Mouse (Mus musculus): Measurements from ENCODE around the gene Gxylt2. TPM values are rescaled to one million over a fixed set of nuclear protein-coding genes. Genes with fewer than 3 reads are reported as not detected.

Gene Gxylt2
- total RNA-seq, 2 experiments from 2014 or later, result 12.2 to 12.9 TPM

DNA sequence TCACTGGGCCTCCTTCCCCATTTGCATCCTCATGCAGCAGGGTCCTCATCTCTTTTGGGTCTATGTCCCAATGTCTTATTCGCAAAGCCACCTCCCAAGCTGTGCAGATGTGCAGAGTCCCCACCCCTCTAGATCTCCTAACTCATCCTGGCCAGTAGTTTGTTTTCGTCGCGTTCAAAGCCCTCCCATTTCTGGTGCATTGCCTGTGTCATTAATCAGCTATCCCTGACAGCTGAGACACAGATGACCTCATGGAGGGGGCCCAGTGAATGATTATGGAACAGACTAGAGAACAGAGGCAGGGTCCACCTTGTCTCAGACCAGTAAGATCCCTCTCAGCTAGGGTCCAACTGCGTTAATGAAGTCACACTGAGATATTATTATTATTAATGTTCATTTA lies 6.3 kb downstream of the Gxylt2 start:
- no peak for DNase-seq (ENCODE audit: low spot score in 2 of 2)

DNA sequence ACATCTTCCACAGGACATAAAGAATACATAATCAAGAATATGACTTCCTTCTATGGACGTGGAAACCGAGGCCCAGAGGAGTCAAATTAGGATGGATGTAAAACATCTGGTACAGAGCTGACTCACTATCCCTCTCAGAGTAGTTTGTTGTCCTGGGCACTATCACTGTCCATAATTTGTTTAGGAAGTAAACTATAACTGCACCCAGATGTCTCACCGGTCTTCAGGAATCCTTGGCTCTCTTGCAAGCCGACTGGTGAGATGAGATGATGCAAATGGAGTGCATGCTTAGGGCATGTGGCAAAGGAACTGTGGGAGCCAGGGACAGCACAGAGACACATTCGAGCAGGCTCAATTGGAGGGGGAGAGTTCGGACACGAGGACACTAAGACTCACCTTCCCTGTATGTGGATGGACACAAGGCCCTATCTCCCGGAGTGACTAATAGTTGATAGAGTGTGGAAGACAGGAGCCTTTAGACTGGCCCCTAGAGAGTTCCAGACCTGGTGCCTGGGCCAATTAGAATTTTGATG lies 10.8 kb downstream of the Gxylt2 start:
- no peak for DNase-seq (ENCODE audit: low spot score in 2 of 2)

DNA sequence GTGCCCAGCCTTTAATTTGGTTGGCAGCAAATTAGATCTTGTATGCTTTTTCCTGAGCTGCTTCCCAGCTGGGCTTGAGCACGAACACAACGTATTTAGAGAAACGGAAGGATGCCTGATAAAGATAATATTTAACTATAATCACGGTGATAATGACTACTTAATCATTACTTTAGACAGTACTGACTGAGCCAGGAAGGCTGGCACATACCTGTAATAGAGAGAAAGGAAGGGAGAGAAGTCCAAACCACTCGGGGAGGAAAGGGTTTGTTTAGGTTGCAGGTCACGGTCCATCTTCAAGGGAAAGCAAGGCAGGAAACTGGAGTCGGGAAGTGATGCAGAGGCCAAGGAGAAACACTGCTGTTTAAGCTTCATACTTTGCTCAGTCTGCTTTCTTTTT lies 11.6 kb downstream of the Gxylt2 start:
- no peak for DNase-seq (ENCODE audit: low spot score in 2 of 2)

DNA sequence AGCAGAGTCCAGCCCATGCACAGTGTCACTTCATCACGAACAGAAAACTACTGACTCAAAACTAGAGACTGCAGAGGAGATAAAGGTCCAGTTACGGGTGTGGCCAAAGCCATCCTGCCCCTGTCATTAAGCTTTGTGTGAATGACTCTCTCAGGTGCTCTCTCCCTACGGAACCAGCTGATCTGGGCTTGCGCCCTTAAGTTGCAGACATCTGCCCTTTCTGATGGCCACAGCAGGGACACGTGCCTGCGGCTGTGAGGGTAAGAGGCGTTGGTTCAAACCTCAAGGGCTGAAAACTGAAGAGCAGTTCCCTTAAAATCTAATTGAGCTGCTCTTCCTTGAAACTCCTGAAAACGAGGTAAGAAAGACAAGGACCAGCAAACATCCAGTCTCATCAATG lies 12.3 kb downstream of the Gxylt2 start:
- no peak for DNase-seq (ENCODE audit: low spot score in 2 of 2)

DNA sequence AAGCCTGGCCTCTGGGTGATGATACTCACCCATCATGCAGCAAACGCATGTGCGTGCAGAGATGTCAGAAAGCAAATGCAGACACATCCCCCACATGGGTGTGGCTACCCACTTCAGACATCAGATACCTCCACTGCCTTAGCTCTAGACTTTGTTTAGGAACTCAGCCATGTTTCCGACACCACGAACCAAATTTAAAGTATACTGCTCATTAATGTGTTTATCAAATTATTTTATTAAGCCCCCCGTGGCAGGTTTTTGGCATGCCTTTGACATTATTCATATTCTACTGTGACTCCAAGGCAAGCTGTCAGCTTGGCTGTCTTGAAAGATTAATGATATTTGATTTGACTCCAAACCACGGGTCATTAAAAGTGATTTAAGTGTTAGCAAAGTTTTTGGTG lies 15.6 kb downstream of the Gxylt2 start:
- DNase-seq (ENCODE audit: low spot score in 2 of 2), result no peak

DNA sequence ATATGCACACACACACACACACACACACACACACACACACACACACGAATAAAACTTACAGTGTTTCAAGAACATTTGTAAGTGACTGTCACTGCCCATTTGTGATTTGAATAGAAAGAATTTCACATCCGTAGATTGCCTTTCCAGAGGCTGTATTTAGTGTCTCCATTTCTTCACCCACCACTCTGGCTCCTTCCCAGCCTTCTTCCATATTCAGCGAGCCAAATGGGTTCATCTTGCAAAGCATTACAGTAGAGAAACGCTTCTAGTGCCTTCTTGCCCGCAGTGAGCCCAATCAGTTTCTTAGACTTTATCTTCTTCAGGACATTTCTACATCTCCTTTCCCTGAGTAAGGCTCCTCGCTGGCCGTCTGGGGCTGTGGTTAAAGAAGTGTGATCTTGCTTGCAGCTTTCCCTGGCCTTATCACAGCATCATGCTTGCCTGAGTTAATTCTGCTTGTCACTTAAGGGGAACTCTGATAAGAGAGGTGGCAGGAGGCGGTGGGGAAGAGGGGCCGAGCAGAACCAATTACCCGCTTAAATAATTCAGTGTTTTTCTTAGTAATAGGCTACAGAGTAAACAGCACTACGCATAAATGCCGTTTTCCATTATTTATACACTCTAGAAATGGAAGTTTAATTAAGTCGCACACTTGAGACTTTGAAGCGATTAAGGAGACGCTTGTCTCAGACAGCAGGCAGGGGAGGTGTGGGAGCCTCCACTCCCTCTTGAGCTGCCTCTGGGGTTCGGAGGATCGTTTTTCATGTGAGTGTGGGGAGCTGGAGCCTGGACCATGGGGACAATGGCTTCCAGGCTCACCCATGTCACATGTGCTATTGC lies 16.6 kb downstream of the Gxylt2 start:
- no peak for DNase-seq (ENCODE audit: low spot score in 2 of 2)

DNA sequence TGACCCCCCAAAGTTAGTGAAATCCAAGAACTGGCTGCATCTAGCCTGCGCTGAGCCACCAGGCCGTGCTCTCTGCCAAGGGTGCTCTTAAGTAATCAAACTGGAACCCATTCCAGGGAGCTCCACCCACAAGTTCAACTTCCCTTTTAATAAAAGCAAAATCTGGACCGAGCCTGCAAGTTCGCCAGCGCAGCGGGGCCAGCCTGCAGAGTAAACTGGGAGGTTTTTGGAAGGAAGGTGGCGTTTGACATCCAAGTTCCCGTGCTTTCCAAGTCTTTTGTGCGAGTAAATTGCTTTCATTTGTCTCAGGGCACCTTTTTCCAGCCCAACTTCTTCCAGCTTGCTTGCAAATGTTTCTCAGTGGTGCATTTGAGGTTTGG lies 27.5 kb downstream of the Gxylt2 start:
- DNase-seq (ENCODE audit: low spot score in 2 of 2), result peak; percentile 43 to 83

DNA sequence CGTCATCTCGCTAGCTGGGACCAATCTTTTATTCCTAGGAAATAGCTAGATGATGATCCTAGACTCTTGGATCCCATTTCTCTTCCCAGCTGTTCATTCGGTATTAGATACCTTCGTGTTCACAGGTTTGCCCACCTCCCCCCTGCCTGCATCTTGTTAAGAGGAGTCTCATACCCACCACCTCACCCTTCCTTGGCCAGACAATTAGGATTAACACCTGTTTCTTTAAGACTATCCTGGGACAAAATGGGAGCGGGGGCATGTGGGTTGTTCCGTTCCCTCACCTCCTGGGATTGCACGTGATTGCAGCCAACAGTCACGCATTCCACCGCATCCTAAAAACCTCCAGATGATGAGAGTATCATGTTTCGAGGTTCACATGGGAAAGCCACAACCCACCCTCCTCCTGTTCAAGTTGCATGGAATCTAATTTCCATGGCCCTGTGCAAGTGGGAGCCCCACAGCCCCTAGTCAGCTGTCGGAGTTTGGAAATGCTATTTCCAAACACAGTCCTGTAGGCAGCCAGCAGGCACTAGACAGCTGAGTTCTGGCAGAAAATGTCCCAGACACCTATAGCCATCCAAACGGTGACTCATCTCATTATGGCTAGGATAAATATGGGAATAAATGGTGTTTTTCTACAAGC lies 28.0 kb downstream of the Gxylt2 start:
- peak in 1 of 2 experiments; percentile 59 for DNase-seq (ENCODE audit: low spot score in 2 of 2)

DNA sequence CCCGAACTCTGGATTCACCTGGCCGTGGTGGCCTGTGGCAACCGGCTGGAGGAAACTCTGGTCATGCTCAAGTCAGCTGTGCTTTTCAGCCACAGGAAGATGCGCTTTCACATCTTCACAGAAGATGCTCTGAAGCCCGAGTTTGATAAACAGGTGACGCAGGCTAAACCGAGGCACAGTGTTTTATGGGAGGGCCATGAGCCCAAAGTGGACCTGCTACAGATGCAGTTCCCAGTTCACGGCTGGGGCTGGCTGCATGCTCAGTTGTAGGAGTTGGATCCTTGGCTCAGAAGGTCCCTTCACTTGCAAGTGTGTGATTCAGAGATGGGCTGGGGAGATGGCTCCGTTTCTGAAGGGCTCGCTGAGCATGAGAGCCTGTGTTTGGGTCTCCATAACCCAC lies 28.7 kb downstream of the Gxylt2 start:
- no peak for DNase-seq (ENCODE audit: low spot score in 2 of 2)

DNA sequence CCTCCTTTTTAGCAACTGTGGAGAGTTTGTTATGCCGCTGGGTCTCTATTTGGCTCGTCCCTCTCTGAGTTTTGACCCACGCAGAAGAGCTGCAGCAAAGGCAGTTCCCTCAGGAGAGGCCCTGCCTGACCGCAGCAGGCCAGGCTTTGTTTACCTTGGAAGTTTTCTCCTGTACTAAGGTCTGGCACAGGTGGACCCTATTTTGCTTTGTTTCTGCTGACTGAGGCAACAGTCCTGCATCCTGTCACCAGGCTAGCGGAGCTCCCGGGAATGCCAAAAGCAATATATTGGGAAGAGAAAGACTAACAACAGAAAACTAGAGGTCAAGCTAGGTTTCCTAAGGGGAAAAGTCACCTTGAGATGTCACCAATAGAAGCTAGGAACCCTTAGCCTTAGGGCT lies 29.8 kb downstream of the Gxylt2 start:
- no peak for DNase-seq (ENCODE audit: low spot score in 2 of 2)

DNA sequence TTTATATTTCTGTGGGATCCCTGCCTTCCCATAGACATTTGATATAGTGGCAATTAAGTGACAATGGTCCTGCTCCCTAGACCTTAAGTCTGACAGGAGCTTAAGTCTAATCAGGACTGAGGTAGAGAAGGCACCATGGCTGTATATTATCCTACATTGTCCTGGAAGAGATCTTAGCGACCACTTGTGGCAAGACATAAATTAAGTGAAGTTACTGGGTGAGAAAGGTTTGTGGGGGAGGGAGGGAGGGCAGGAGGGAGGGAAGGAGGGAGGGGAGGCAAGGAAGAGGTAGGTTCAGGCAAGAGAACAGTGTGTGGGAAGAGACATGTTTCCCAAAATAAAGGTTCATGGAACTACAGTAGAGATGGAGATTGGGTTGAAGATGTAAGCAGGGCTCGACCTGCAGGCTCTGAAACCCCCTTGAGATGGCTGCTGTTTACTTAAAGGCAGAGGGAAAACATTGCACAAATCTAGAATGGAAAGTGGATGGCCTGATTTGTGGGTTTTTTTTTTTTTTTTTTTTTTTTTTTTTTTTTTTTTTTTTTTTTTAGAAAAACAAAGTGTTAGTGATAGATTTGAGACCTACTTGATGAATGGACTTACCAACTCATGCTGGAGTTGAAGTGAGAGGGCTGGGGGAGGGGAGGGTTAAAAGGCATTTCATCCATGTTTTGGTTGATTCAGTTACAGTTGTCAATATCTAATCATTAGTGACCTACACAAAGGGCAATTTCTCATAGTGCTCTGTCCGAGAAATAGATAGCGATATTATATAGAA lies 54.1 kb downstream of the Gxylt2 start:
- DNase-seq (ENCODE audit: low spot score in 2 of 2), result no peak

DNA sequence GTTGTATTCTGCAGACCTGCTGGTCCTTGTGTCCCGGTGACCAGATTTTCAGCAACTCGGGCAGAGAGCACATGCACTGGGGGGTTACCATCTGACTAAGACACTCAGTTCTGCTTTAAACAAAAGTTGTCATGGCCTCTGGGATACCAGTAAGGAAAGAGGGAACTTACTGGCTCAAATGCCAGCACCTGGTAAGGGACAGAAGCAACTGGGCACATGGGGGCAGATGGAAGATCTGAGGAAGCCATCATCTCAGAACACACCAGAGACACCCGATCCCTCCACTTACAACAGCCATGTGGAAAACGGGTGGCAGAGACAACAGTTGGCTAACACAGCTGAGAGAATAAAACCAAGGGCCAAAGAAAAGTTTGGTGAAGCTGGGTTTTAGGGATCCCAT lies 63.2 kb downstream of the Gxylt2 start:
- DNase-seq (ENCODE audit: low spot score in 2 of 2), result no peak

DNA sequence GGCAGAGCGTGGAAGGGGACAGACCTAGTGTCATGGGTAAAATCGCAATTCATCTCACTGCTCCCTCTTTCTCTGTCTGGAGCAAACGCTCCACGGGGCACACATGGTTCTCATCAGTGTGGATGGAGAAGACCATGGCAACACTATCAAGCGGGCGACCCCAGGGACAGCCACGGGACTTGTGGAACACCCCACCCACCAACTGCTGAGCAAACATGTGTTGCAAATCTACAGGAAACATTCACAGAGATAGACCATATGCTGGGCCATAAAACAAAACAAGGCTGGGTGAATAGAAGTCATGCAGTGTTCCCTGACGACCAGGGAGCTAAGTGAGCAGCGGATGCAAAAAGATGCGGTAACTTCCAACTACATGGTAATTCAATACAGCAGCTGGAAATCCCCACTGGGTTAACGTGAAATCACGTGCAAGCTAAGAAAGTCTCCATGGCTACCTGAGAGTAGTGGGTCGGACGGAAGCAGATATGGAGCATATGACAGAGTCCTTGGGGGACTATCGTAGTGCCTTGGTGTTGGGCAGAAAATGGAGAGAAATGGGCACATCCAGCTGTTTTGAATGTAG lies 71.5 kb downstream of the Gxylt2 start:
- peak in 1 of 2 experiments; percentile 14 for DNase-seq (ENCODE audit: low spot score in 2 of 2)

DNA sequence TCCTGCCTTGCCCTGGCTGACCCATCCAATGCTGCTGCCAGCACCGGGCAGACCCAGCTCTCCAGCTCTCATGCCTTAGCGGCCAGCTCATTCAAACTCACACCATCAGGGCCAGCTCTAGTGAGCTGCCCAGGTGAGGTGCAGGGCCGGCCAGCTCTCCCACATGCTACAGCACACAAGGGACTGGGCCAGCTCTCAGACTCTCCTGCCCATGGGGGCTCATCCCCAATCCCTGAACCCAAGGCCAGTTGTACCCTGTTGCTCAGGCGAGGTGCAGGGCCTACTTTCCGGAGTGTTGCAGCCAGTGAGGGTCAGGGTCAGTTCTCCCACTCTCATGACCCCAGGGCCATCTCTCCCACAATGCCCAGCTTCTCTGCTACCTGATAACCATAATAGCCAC lies 74.1 kb downstream of the Gxylt2 start:
- no peak for DNase-seq (ENCODE audit: low spot score in 2 of 2)

DNA sequence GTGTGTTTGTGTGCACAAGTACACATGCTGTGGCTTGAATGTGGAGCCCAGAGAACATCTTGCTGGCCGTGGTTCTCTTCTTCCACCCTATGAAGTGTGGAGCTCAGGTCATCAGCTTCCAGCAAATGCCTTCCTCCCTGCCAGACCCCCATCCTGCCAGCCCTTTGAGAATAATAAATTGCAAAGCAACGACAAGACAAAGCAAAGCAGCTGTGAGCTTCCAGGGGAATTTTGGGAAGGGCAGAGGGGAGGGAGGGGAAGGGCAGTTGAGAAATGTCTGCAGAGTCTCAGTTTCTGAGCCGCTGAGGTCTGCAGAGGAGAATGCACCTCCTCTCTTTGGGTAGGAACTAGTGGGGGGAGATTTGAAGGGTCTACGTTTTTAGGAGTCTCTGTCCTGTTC lies 75.9 kb downstream of the Gxylt2 start:
- peak in 1 of 2 experiments; percentile 14 for DNase-seq (ENCODE audit: low spot score in 2 of 2)

DNA sequence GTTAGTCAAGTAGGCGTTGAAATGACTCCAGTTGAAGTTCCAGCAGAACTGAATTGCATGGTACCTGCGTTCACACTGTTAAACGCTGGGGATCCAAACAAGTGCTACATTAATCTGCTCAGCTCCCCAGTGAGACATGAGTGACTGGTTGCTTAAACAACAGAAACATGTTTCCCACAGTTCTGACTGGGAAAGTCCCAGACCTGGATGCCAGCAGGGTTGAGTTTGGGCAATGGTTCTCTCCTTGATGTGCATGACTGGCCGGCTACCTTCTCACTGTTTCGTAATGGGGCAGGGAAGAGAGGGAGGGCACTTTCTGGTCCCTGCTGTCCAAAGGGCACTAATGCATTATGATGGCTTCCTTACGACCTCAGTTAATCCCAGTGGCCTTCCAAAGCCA lies 77.1 kb downstream of the Gxylt2 start:
- no peak for DNase-seq (ENCODE audit: low spot score in 2 of 2)

DNA sequence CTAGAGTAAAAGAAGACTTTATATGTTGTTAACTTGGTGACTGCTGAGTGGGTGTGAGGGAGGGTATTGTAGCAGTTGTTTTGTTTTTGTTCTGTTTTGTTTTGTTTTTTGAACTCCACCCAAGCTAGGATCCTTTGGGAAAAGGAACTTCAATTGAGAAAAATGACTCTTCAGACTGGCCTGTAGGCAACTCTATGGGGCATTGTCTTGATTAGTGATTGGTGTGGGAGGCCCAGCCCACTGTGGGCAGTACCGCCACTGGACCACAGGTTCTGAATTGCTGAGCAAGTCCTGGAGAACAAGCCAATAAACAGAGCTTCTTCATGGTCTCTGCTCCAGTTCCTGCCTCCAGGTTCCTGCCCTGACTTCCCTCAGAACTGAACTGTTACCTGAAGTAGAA lies 83.2 kb downstream of the Gxylt2 start:
- no peak for DNase-seq (ENCODE audit: low spot score in 2 of 2)

DNA sequence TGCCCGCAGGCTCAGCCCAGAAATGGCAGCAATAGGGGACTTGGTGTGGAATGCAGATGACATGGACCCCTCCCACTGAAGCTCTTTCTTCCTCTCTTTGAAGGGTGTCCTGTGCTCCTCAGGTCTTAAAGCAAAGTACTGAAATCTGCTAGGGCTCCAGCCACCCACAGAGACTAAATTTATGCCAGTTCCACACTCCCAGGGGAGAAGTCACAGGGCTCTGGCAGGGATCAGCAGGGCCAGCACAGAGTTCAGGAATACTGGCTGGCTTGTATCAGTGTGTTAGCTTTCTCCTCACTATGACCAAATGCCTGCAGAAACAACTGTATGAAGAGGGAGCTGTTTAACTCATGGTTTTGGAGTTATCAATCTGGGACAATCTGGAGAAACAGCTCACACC lies 84.6 kb downstream of the Gxylt2 start:
- DNase-seq (ENCODE audit: low spot score in 2 of 2), result no peak

DNA sequence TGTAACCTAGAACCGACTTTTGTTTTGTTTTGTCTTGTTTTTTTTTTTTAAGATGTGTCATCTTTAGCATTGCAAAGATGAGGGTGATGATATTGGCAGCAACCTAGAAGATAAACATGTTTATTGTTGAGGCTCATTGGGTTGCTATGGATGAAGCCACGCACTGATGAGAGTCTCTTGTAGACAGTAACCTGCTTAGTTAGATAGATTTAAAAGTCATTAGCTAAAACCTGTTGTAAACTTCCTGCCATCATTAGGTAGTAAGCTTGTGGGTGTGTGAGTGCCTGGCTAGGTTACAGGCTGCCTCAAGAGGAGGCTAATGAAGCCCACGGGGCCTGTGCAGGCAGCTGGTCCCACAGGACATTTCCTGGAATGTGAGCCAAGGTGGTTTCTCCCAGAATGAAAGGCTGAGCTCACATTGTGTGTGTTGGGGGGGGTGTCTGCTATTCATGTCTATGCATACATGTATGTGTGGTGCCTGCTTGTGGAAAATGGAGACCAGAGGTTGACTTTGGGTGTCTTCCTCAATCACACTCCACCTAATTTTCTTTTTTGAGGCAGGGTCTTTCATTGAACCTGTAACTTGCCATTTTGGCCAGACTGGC lies 87.6 kb downstream of the Gxylt2 start:
- no peak for DNase-seq (ENCODE audit: low spot score in 2 of 2)

DNA sequence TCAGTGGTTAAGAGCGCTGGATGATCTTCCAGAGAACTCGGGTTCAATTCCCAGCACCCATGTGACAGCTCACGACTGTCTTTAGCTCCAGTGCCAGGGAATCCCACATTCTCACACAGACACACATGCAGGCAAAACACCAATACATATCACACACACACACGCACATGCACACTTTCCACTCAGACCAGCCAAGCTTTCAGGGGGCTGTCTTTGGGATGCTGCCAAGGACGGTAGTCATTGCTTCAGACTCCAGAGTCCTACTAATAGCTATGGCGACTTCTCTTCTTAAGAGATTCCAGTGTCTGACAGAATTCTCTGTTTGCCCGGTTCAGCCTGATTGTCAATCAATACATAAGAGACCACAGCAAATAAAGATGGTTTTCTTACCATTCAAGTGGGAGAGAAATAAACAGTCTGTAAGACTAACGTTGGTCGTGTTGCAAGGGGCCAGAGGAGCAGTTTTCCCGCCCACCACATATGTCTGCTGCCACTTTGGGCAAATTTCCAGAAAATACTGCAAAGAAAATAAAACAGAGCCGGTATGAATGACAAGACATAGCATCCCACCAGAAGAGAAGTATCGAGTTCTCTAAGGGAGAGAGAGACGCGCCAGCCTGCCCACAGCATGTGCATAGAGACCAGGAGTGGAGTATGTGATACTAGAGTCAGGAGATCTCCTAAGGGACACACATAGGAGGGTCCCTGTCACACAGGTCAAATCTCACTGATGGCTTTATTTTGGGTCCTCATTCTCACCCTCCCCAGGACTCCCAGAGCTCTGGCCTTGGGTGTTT lies 88.6 kb downstream of the Gxylt2 start:
- DNase-seq (ENCODE audit: low spot score in 2 of 2), result peak in 1 of 2 experiments; percentile 13

Measured in gastrocnemius, postnatal 4 days (tissue).